Comparison of ENCODE assay signal across 15 mouse cellular contexts in genomic region chr5:139398786-139399185, GRCm38 (mm10). TPM values are rescaled to one million over a fixed set of nuclear protein-coding genes. Genes with fewer than 3 reads are reported as not detected.
DNase-seq lines count a peak whose midpoint lies in the region; ATAC-seq lines count a peak whose summit lies in the region.
"Had no signal": no experiment of that assay in that cellular context is flagged by ENCODE, and none has a peak within 500 bp of the region (broad histone marks: within the 10 kb centered on the region; RNA-seq: fewer than 3 reads in every experiment).

No protein-coding gene starts in this region.

- H3K9me3 ChIP-seq in heart, embryonic 16.5 days (replicated peaks; ENCODE audit: control insufficient read depth, low read length): no peaks in the 10 kb centered on the region
- no peaks in the 10 kb centered on the region for H3K9me3 ChIP-seq in liver, embryonic 15.5 days (replicated peaks)
- H3K9me3 ChIP-seq in liver, embryonic 11.5 days (ENCODE audit: control insufficient read depth, low read length): no peaks in the 10 kb centered on the region
- H3K9me3 ChIP-seq: forebrain, embryonic 15.5 days; heart, embryonic 12.5 days had no signal

- peaks cover 3% of the 10 kb centered on the region; the same call in 1 of the 2 replicates for H3K36me3 ChIP-seq in heart, embryonic 16.5 days (ENCODE audit: control insufficient read depth, insufficient read depth)
- H3K36me3 ChIP-seq in liver, embryonic 15.5 days (replicated peaks): peaks cover 27% of the 10 kb centered on the region
- H3K36me3 ChIP-seq in liver, embryonic 11.5 days (ENCODE audit: control insufficient read depth, insufficient read depth, low read length): no peaks in the 10 kb centered on the region
- H3K36me3 ChIP-seq: forebrain, embryonic 15.5 days had no signal

- peak overlapping the region; percentile 4; the same call in 1 of the 2 replicates for H3K4me2 ChIP-seq in heart, embryonic 16.5 days (ENCODE audit: low read depth, low read length)
- H3K4me2 ChIP-seq in liver, embryonic 15.5 days: peak overlapping the region; percentile 25
- H3K4me2 ChIP-seq in liver, embryonic 11.5 days: no peak overlapping the region
- H3K4me2 ChIP-seq: forebrain, embryonic 15.5 days had no signal

- no peak overlapping the region for H3K27ac ChIP-seq in heart, embryonic 16.5 days (ENCODE audit: low read length)
- no peak overlapping the region for H3K27ac ChIP-seq in liver, embryonic 15.5 days (replicated peaks)
- no peak overlapping the region; the same call in 1 of the 2 replicates for H3K27ac ChIP-seq in liver, embryonic 11.5 days (ENCODE audit: low read depth, low read length)
- H3K27ac ChIP-seq: forebrain, embryonic 15.5 days had no signal

- H3K27me3 ChIP-seq in heart, embryonic 16.5 days (ENCODE audit: control insufficient read depth, insufficient read depth, low read length): no peaks in the 10 kb centered on the region
- H3K27me3 ChIP-seq in liver, embryonic 15.5 days: no peaks in the 10 kb centered on the region
- no peaks in the 10 kb centered on the region for H3K27me3 ChIP-seq in liver, embryonic 11.5 days (replicated peaks; ENCODE audit: control insufficient read depth, insufficient read depth, low read length)
- H3K27me3 ChIP-seq: forebrain, embryonic 15.5 days; heart, embryonic 12.5 days had no signal

- H3K9ac ChIP-seq in heart, embryonic 16.5 days (ENCODE audit: low read length): no peak overlapping the region
- H3K9ac ChIP-seq in liver, embryonic 15.5 days: peak overlapping the region; percentile 39; the same call in 1 of the 2 replicates
- H3K9ac ChIP-seq in liver, embryonic 11.5 days (ENCODE audit: low read depth, low read length): no peak overlapping the region
- H3K9ac ChIP-seq: forebrain, embryonic 15.5 days; heart, embryonic 12.5 days had no signal

- DNase-seq in frontal cortex, adult 2 months (ENCODE audit: extremely low spot score in 1 of 2, low spot score in 1 of 2): no peak
- DNase-seq in heart, adult 8-10 months (ENCODE audit: low spot score): no peak
- no peak for DNase-seq in liver, embryonic 11.5 days (ENCODE audit: low spot score)
- DNase-seq in kidney, postnatal 10 days: no peak

- 67% methylated on average over 5 of the region's 5 CpGs for WGBS in heart, embryonic 16.5 days
- 73% methylated on average over 5 of the region's 5 CpGs for WGBS in liver, embryonic 15.5 days (ENCODE audit: insufficient replicate concordance)
- 76% methylated on average over 5 of the region's 5 CpGs for WGBS in liver, embryonic 11.5 days

- ATAC-seq in frontal cortex, adult (ENCODE audit: low TSS enrichment): peak; percentile 3; the same call in 1 of the 2 replicates
- no peak for ATAC-seq in heart, embryonic 16.5 days (replicated peaks; ENCODE audit: extremely low read depth, insufficient read depth, low FRiP score)
- ATAC-seq in liver, embryonic 15.5 days (ENCODE audit: insufficient read depth): no peak
- no peak for ATAC-seq in liver, embryonic 11.5 days (replicated peaks; ENCODE audit: low FRiP score)
- 0 out of 2 replicates have a peak, but pooled peaks have one; percentile 1 for ATAC-seq in common myeloid progenitor, adult 5-6 weeks (replicated peaks; ENCODE audit: low read depth, poor library complexity, severe bottlenecking)

- H3K4me3 ChIP-seq in heart, embryonic 16.5 days (ENCODE audit: low read length): no peak overlapping the region
- no peak overlapping the region for H3K4me3 ChIP-seq in liver, embryonic 15.5 days (replicated peaks)
- H3K4me3 ChIP-seq in liver, embryonic 11.5 days (ENCODE audit: low read depth, low read length): no peak overlapping the region
- H3K4me3 ChIP-seq: forebrain, embryonic 15.5 days; heart, embryonic 12.5 days had no signal

- H3K4me1 ChIP-seq in heart, embryonic 16.5 days (ENCODE audit: control insufficient read depth, insufficient read depth, low read length): peaks cover 17% of the 10 kb centered on the region
- H3K4me1 ChIP-seq in liver, embryonic 15.5 days (replicated peaks): peaks cover 59% of the 10 kb centered on the region
- peaks cover 33% of the 10 kb centered on the region for H3K4me1 ChIP-seq in liver, embryonic 11.5 days (replicated peaks; ENCODE audit: control insufficient read depth, insufficient read depth, low read length)

RNA-seq across cellular contexts. Expression of gene C130050O18Rik, which starts 6.3 kb away (rescaled TPM):
- 0.42 and 0.44 TPM in 2 replicates for polyA plus RNA-seq in frontal cortex, adult 2 months (2012; rRNA removed)
- 0.43 and 0.66 TPM in 2 replicates for polyA plus RNA-seq in heart, embryonic 16.5 days (2015; fragmentation: Nextera tagmentation; extraction: Ambion mirVana)
- total RNA-seq in heart, adult 8-10 months (2022): 1 to 10 TPM in 1 of 4 experiments, under 1 TPM in 3; 0.49 to 1.2 (median 0.72) TPM
- 1.9 and 2.4 TPM in 2 replicates for polyA plus RNA-seq in liver, embryonic 15.5 days (2015; fragmentation: Nextera tagmentation; extraction: Ambion mirVana)
- polyA plus RNA-seq in liver, embryonic 11.5 days (2014; fragmentation: Nextera tagmentation; extraction: Ambion mirVana): 1.5 and 1.6 TPM in 2 replicates
- 0.53 and 1.6 TPM in 2 replicates for total RNA-seq in common myeloid progenitor, adult 5-6 weeks (2017)

RNA-seq across cellular contexts. Expression of gene Gpr146, which starts 21.3 kb away (rescaled TPM):
- polyA plus RNA-seq in frontal cortex, adult 2 months (2012; rRNA removed): 12.0 and 15.2 TPM in 2 replicates
- 17.1 and 17.2 TPM in 2 replicates for polyA plus RNA-seq in heart, embryonic 16.5 days (2015; fragmentation: Nextera tagmentation; extraction: Ambion mirVana)
- 10 to 100 TPM; 43.1 to 55.6 (median 47.0) TPM for total RNA-seq in heart, adult 8-10 months (2022)
- 25.0 and 26.4 TPM in 2 replicates for polyA plus RNA-seq in liver, embryonic 15.5 days (2015; fragmentation: Nextera tagmentation; extraction: Ambion mirVana)
- 13.4 and 15.1 TPM in 2 replicates for polyA plus RNA-seq in liver, embryonic 11.5 days (2014; fragmentation: Nextera tagmentation; extraction: Ambion mirVana)
- total RNA-seq in common myeloid progenitor, adult 5-6 weeks (2017): 4.9 and 5.4 TPM in 2 replicates

RNA-seq across cellular contexts. Expression of gene Gper1, which starts 24.2 kb away (rescaled TPM):
- polyA plus RNA-seq in frontal cortex, adult 2 months (2012; rRNA removed): 4.7 and 5.7 TPM in 2 replicates
- 3.0 and 4.0 TPM in 2 replicates for polyA plus RNA-seq in heart, embryonic 16.5 days (2015; fragmentation: Nextera tagmentation; extraction: Ambion mirVana)
- 1 to 10 TPM; 1.1 to 1.6 (median 1.3) TPM for total RNA-seq in heart, adult 8-10 months (2022)
- polyA plus RNA-seq in liver, embryonic 15.5 days (2015; fragmentation: Nextera tagmentation; extraction: Ambion mirVana): 0.10 and 0.14 TPM in 2 replicates
- 0.38 and 0.58 TPM in 2 replicates for polyA plus RNA-seq in liver, embryonic 11.5 days (2014; fragmentation: Nextera tagmentation; extraction: Ambion mirVana)
- not detected in 2 replicates for total RNA-seq in common myeloid progenitor, adult 5-6 weeks (2017)

RNA-seq across cellular contexts. Expression of gene Cyp2w1, which starts 46.4 kb away (rescaled TPM):
- polyA plus RNA-seq in frontal cortex, adult 2 months (2012; rRNA removed): not detected in 2 replicates
- not detected in 2 replicates for polyA plus RNA-seq in heart, embryonic 16.5 days (2015; fragmentation: Nextera tagmentation; extraction: Ambion mirVana)
- not detected for total RNA-seq in heart, adult 8-10 months (2022)
- polyA plus RNA-seq in liver, embryonic 15.5 days (2015; fragmentation: Nextera tagmentation; extraction: Ambion mirVana): not detected in 2 replicates
- not detected in 2 replicates for polyA plus RNA-seq in liver, embryonic 11.5 days (2014; fragmentation: Nextera tagmentation; extraction: Ambion mirVana)
- total RNA-seq in common myeloid progenitor, adult 5-6 weeks (2017): not detected in 2 replicates
- total RNA-seq: adrenal gland, adult 2 months; gastrocnemius, adult 18-20 months; layer of hippocampus, postnatal 36 days; left cerebral cortex, postnatal 25 days had no signal
- polyA plus RNA-seq: adrenal gland, adult 2 months; forebrain, embryonic 15.5 days; heart, embryonic 12.5 days; kidney, embryonic 14.5 days had no signal

RNA-seq across cellular contexts. Expression of gene Cox19, which starts 47.6 kb away (rescaled TPM):
- 93.5 and 97.3 TPM in 2 replicates for polyA plus RNA-seq in frontal cortex, adult 2 months (2012; rRNA removed)
- polyA plus RNA-seq in heart, embryonic 16.5 days (2015; fragmentation: Nextera tagmentation; extraction: Ambion mirVana): 75.7 and 75.8 TPM in 2 replicates
- total RNA-seq in heart, adult 8-10 months (2022): 100 to 1,000 TPM in 3 of 4 experiments, 10 to 100 TPM in 1; 96.9 to 114 (median 106) TPM
- 44.3 and 49.3 TPM in 2 replicates for polyA plus RNA-seq in liver, embryonic 15.5 days (2015; fragmentation: Nextera tagmentation; extraction: Ambion mirVana)
- polyA plus RNA-seq in liver, embryonic 11.5 days (2014; fragmentation: Nextera tagmentation; extraction: Ambion mirVana): 98.1 and 103 TPM in 2 replicates
- 10.9 and 17.8 TPM in 2 replicates for total RNA-seq in common myeloid progenitor, adult 5-6 weeks (2017)

Comparison
In these comparisons a context has a peak if more than half of its experiments do, and no peak if none do; other contexts are left out.
1. ATAC-seq: peak in frontal cortex, adult (single experiment) and common myeloid progenitor, adult 5-6 weeks (single experiment); none in heart, embryonic 16.5 days (single experiment), liver, embryonic 15.5 days (single experiment) and liver, embryonic 11.5 days (single experiment).